Mouse (Mus musculus): Measurements from ENCODE around the gene Serpinh1. TPM values are rescaled to one million over a fixed set of nuclear protein-coding genes. Genes with fewer than 3 reads are reported as not detected.

Gene Serpinh1
- total and polyA plus RNA-seq, 2 experiments, result 11.7 to 16.2 TPM

DNA sequence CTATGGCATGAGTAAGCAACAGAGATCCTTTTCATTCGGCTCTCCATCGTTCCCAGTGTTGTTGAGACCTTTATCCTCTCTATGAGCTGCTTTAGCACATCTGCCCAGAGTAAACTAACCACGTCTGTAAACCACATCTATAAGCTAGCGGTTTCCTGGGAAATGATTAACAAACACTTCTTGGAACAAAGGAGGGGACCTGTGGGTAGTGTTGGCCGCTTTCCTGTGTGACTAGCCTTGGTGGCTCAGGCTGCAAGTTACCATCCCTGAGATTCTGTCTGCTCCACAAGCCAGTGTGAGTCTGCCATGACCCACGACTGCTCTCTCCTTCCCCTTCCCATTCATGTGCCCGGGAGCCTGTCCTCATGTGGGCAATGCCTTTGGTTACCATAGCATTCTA is 41.6 kb downstream of the Serpinh1 start:
- Histone ChIP-seq H3K4me1 (ENCODE audit: control insufficient read depth, insufficient read depth, low read length) (no peaks in the 10 kb centered on the region), H3K4me3 (ENCODE audit: insufficient read depth, low read depth, low read length) (no peak overlapping the region), H3K36me3 (ENCODE audit: control insufficient read depth, insufficient read depth, low read length) (no peaks in the 10 kb centered on the region), H3K27me3 (ENCODE audit: control insufficient read depth, insufficient read depth, low read length) (no peaks in the 10 kb centered on the region), H3K79me2 (ENCODE audit: control insufficient read depth, insufficient read depth, low read length) (no peaks in the 10 kb centered on the region), H3K9ac (ENCODE audit: low read depth, low read length) (no peak overlapping the region), H3K27ac (replicated peaks; ENCODE audit: insufficient read depth, low read depth, low read length) (no peak overlapping the region)
- TF ChIP-seq POLR2A (IDR thresholded peaks at IDR 0.05; ENCODE audit: extremely low read depth, insufficient read depth, low read length) (no peak), CTCF (IDR thresholded peaks at IDR 0.05; ENCODE audit: low read depth, low read length) (no peak)
- peak; percentile 90 for DNase-seq (ENCODE audit: extremely low read depth, low read depth, low spot score)
- WGBS, result 14% methylated on average over 7 of the region's 7 CpGs

DNA sequence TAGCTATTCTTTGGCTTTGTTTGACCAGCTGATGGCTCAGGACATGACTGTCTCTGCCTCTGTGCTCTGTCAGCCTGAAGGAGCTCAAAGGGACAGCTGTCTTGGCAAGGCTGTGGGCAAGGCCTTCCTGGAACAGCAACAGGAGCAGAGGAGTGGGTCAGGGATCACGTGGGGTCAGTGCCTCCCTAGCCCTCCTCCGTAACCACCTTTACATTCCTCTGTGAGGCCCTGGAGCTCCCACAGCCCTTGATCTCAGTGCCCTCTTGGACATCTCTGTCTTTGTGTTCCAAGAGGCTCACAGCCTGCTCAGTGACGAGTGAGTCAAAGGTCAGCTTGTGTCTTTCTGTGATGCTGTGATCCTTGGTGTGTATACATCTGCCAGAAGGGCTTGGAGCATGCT is 46.4 kb downstream of the Serpinh1 start:
- no peak overlapping the region for H3K9ac ChIP-seq (ENCODE audit: low read depth, low read length)
- H3K27me3 ChIP-seq (ENCODE audit: control insufficient read depth, insufficient read depth, low read length), result no peaks in the 10 kb centered on the region
- no peaks in the 10 kb centered on the region for H3K36me3 ChIP-seq (ENCODE audit: control insufficient read depth, insufficient read depth, low read length)
- no peak for TF ChIP-seq CTCF (IDR thresholded peaks at IDR 0.05; ENCODE audit: low read depth, low read length)
- TF ChIP-seq POLR2A (IDR thresholded peaks at IDR 0.05; ENCODE audit: extremely low read depth, insufficient read depth, low read length), result no peak
- no peak overlapping the region for H3K4me3 ChIP-seq (ENCODE audit: insufficient read depth, low read depth, low read length)
- H3K27ac ChIP-seq (replicated peaks; ENCODE audit: insufficient read depth, low read depth, low read length), result no peak overlapping the region
- H3K79me2 ChIP-seq (ENCODE audit: control insufficient read depth, insufficient read depth, low read length), result no peaks in the 10 kb centered on the region
- no peak for DNase-seq (ENCODE audit: extremely low read depth, low read depth, low spot score)
- WGBS, result 71% methylated on average over 3 of the region's 3 CpGs
- H3K4me1 ChIP-seq (ENCODE audit: control insufficient read depth, insufficient read depth, low read length), result no peaks in the 10 kb centered on the region

DNA sequence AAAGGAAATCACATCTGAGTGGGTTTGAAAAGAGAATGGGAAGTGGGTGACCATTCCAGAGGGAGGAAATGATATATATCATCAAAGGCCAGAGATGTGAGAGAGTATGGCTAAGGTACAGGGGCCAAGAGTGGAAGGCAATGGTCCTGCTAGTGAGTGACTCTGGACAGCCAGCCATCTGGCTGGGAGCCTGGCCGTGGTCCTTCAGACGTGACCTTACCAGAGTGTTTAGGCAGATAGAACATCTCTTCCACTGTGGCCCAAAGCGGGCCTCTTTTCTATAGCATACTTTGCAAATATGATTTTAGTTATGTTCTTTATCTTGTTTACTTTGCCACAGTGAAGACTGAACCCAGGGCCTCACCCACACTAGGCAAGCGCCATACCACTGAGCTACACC is 47.4 kb downstream of the Serpinh1 start:
- Histone ChIP-seq H3K27me3 (ENCODE audit: control insufficient read depth, insufficient read depth, low read length) (no peaks in the 10 kb centered on the region), H3K36me3 (ENCODE audit: control insufficient read depth, insufficient read depth, low read length) (no peaks in the 10 kb centered on the region), H3K4me1 (ENCODE audit: control insufficient read depth, insufficient read depth, low read length) (no peaks in the 10 kb centered on the region), H3K9ac (ENCODE audit: low read depth, low read length) (no peak overlapping the region), H3K4me3 (ENCODE audit: insufficient read depth, low read depth, low read length) (no peak overlapping the region), H3K27ac (replicated peaks; ENCODE audit: insufficient read depth, low read depth, low read length) (no peak overlapping the region), H3K79me2 (ENCODE audit: control insufficient read depth, insufficient read depth, low read length) (no peaks in the 10 kb centered on the region)
- 94% methylated on average over 4 of the region's 4 CpGs for WGBS
- TF ChIP-seq POLR2A (IDR thresholded peaks at IDR 0.05; ENCODE audit: extremely low read depth, insufficient read depth, low read length), result no peak
- no peak for TF ChIP-seq CTCF (IDR thresholded peaks at IDR 0.05; ENCODE audit: low read depth, low read length)
- DNase-seq (ENCODE audit: extremely low read depth, low read depth, low spot score), result no peak

DNA sequence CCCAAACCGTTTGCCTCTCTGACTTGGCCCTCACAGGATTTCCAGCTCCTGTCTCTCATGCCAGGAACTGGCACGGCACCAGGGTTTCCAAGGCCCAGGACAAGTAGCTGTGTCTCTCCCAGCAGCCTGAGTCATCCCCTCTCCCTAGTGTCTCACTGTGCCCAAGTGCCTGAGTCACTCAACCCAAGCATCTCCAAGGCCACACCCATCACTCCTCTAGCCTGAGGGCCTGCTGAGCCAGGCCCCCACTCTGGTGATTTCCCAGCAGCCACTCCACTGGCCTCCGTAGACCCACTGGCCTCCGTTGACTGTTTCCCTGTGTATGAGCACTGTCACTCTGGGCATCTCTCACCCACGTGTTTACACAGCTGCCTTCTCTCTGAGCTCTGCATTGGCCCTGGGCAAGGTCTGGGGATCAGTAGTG is 48.1 kb downstream of the Serpinh1 start:
- DNase-seq (ENCODE audit: extremely low read depth, low read depth, low spot score), result no peak
- 64% methylated on average over 5 of the region's 5 CpGs for WGBS
- TF ChIP-seq CTCF (IDR thresholded peaks at IDR 0.05; ENCODE audit: low read depth, low read length), result no peak
- TF ChIP-seq POLR2A (IDR thresholded peaks at IDR 0.05; ENCODE audit: extremely low read depth, insufficient read depth, low read length), result no peak

DNA sequence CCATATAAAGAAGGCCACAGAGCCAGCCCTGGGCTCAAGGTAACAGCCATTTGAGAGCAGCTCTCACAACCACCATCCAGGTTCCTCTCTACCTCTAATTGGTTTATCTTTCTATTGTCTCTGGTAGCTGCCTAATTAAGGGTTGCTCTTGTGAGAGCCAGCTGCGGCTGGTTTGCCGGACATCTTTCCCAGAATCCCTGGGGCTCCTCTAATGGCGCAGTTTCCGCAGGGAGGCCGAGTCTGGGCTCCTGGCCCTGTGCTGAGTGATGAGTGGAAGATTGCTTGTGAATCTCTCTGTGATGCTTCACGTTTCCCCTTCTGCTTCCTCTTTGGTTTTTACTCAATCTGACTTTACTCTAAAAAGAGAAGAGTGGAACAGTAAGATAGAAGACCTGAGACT is 49.0 kb downstream of the Serpinh1 start:
- Histone ChIP-seq H3K27ac (replicated peaks; ENCODE audit: insufficient read depth, low read depth, low read length) (no peak overlapping the region), H3K9ac (ENCODE audit: low read depth, low read length) (no peak overlapping the region), H3K36me3 (ENCODE audit: control insufficient read depth, insufficient read depth, low read length) (no peaks in the 10 kb centered on the region), H3K4me3 (ENCODE audit: insufficient read depth, low read depth, low read length) (no peak overlapping the region), H3K4me1 (ENCODE audit: control insufficient read depth, insufficient read depth, low read length) (no peaks in the 10 kb centered on the region), H3K79me2 (ENCODE audit: control insufficient read depth, insufficient read depth, low read length) (no peaks in the 10 kb centered on the region), H3K27me3 (ENCODE audit: control insufficient read depth, insufficient read depth, low read length) (no peaks in the 10 kb centered on the region)
- no peak for TF ChIP-seq CTCF (IDR thresholded peaks at IDR 0.05; ENCODE audit: low read depth, low read length)
- TF ChIP-seq POLR2A (IDR thresholded peaks at IDR 0.05; ENCODE audit: extremely low read depth, insufficient read depth, low read length), result no peak
- DNase-seq (ENCODE audit: extremely low read depth, low read depth, low spot score), result no peak
- WGBS, result 91% methylated on average over 6 of the region's 6 CpGs

More for the DNA sequence above, 48.1 kb downstream of the Serpinh1 start:
- no peaks in the 10 kb centered on the region for H3K79me2 ChIP-seq (ENCODE audit: control insufficient read depth, insufficient read depth, low read length)
- H3K36me3 ChIP-seq (ENCODE audit: control insufficient read depth, insufficient read depth, low read length), result no peaks in the 10 kb centered on the region
- no peak overlapping the region for H3K9ac ChIP-seq (ENCODE audit: low read depth, low read length)
- no peak overlapping the region for H3K27ac ChIP-seq (replicated peaks; ENCODE audit: insufficient read depth, low read depth, low read length)
- H3K4me3 ChIP-seq (ENCODE audit: insufficient read depth, low read depth, low read length), result no peak overlapping the region
- no peaks in the 10 kb centered on the region for H3K27me3 ChIP-seq (ENCODE audit: control insufficient read depth, insufficient read depth, low read length)
- no peaks in the 10 kb centered on the region for H3K4me1 ChIP-seq (ENCODE audit: control insufficient read depth, insufficient read depth, low read length)

DNA sequence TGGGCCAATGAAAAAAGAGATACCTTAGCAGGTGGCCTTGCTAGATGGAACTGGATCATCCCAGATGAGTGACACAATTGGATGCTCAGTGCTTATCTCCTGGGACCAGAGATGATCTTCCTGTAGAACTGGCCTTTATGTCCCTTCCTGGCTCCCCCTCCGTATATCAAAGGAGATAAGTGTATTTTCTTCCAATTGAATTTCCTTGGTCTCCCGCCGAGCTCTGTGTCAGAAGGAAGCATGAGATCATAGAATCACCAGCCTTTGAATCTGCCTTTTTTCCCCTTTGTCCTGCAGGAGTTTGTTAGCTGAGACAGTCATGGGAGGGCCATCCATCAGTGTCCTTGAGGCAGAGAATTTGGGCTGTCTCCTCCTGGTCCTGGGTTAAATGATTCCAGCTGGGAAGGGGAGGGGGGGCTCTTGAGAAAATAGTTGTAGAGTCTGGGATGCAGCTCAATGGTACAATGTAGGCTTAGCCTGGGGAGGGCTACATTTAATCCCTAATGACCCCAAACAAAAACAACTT is 52.3 kb downstream of the Serpinh1 start:
- WGBS, result 72% methylated on average over 3 of the region's 3 CpGs
- Histone ChIP-seq H3K4me1 (ENCODE audit: control insufficient read depth, insufficient read depth, low read length) (no peaks in the 10 kb centered on the region), H3K9ac (ENCODE audit: low read depth, low read length) (no peak overlapping the region), H3K27me3 (ENCODE audit: control insufficient read depth, insufficient read depth, low read length) (no peaks in the 10 kb centered on the region), H3K36me3 (ENCODE audit: control insufficient read depth, insufficient read depth, low read length) (no peaks in the 10 kb centered on the region), H3K4me3 (ENCODE audit: insufficient read depth, low read depth, low read length) (no peak overlapping the region), H3K27ac (replicated peaks; ENCODE audit: insufficient read depth, low read depth, low read length) (no peak overlapping the region), H3K79me2 (ENCODE audit: control insufficient read depth, insufficient read depth, low read length) (no peaks in the 10 kb centered on the region)
- TF ChIP-seq CTCF (IDR thresholded peaks at IDR 0.05; ENCODE audit: low read depth, low read length), result no peak
- TF ChIP-seq POLR2A (IDR thresholded peaks at IDR 0.05; ENCODE audit: extremely low read depth, insufficient read depth, low read length), result no peak
- no peak for DNase-seq (ENCODE audit: extremely low read depth, low read depth, low spot score)

Other genes with a start within 250 kb of the Serpinh1 start
- gene Uvrag, start 212.1 kb downstream of the Serpinh1 start, total RNA-seq (2014; rRNA removed), result 18.3 and 19.9 TPM in 2 replicates
- 11.4 and 12.2 TPM in 2 replicates for gene Uvrag, start 212.1 kb downstream of the Serpinh1 start, polyA plus RNA-seq (2012; rRNA removed)
- gene Dgat2, start 170.5 kb downstream of the Serpinh1 start, total RNA-seq (2014; rRNA removed), result 464 and 499 TPM in 2 replicates
- gene Dgat2, start 170.5 kb downstream of the Serpinh1 start, polyA plus RNA-seq (2012; rRNA removed), result 610 and 703 TPM in 2 replicates
- 0.20 and 0.74 TPM in 2 replicates for gene Mogat2, start 114.6 kb downstream of the Serpinh1 start, total RNA-seq (2014; rRNA removed)
- gene Mogat2, start 114.6 kb downstream of the Serpinh1 start, polyA plus RNA-seq (2012; rRNA removed), result 0.22 and 0.34 TPM in 2 replicates
- not detected in 2 replicates for gene Map6, start 85.8 kb downstream of the Serpinh1 start, total RNA-seq (2014; rRNA removed)
- gene Map6, start 85.8 kb downstream of the Serpinh1 start, polyA plus RNA-seq (2012; rRNA removed), result 0.04 TPM in 1 of 2 replicates, not detected in the other
- 0.28 and 0.67 TPM in 2 replicates for gene Gdpd5, start 28.2 kb upstream of the Serpinh1 start, total RNA-seq (2014; rRNA removed)
- 0.71 and 1.7 TPM in 2 replicates for gene Gdpd5, start 28.2 kb upstream of the Serpinh1 start, polyA plus RNA-seq (2012; rRNA removed)
- 0.13 TPM in 1 of 2 replicates, not detected in the other for gene Klhl35, start 112.8 kb upstream of the Serpinh1 start, total RNA-seq (2014; rRNA removed)
- gene Klhl35, start 112.8 kb upstream of the Serpinh1 start, polyA plus RNA-seq (2012; rRNA removed), result 0.11 TPM in 1 of 2 replicates, not detected in the other
- gene Rps3, start 130.5 kb upstream of the Serpinh1 start, total RNA-seq (2014; rRNA removed), result 462 and 473 TPM in 2 replicates
- gene Rps3, start 130.5 kb upstream of the Serpinh1 start, polyA plus RNA-seq (2012; rRNA removed), result 147 and 154 TPM in 2 replicates
- 6.5 and 9.5 TPM in 2 replicates for gene Arrb1, start 182.2 kb upstream of the Serpinh1 start, total RNA-seq (2014; rRNA removed)
- 5.3 and 6.2 TPM in 2 replicates for gene Arrb1, start 182.2 kb upstream of the Serpinh1 start, polyA plus RNA-seq (2012; rRNA removed)

Data from liver, adult 2 months (tissue).